Mouse (Mus musculus) liver, adult 2 months (tissue): ENCODE results near the gene Rgs9.

ENCODE experiments used
- CTCF ChIP-seq: fragments of 200-500 bp; IDR thresholded peaks from 2 replicates; pipeline ENCODE4 v1.5.1; 2011; ENCODE audit warnings: low read depth, low read length, control low read depth
- POLR2A ChIP-seq: fragments of 200-500 bp; IDR thresholded peaks from 2 replicates; pipeline ENCODE4 v1.6.1; 2011; ENCODE audit warnings: low read length, control low read depth; ENCODE audit not compliant: insufficient read depth; ENCODE audit errors: extremely low read depth

GRCm38 (mm10) chr11:109311885-109312605 lies 14.1 kb upstream of the Rgs9 start:
- TF ChIP-seq POLR2A (no peak), CTCF (no peak)
